Mouse (Mus musculus) left cerebral cortex, postnatal 4 days (tissue): Measurements from ENCODE around the gene Mxra7. TPM values are rescaled to one million over a fixed set of nuclear protein-coding genes. Genes with fewer than 3 reads are reported as not detected.

Experiments used
- DNase-seq: peaks from one replicate; pipeline ENCODE4 v3.0.0-alpha.2; 2022
- intact Hi-C: fragments of 180-260 bp; cut with DNase I; formaldehyde crosslinking; loops from one replicate; pipeline ENCODE4 v1.15.1; 2025
- total RNA-seq, 2 experiments: library from RNA; stranded (reverse); gene quantifications; 2 replicates each; pipeline ENCODE4 v1.2.3; 2021

The Mxra7 gene
- total RNA-seq, 2 experiments from 2014 or later = 17.5 to 17.9 TPM

- intact Hi-C loops = no loop called here
- peak; percentile 57 for DNase-seq
Measured at GRCm38 (mm10) chr11:116799364-116799763, 28.5 kb downstream of the Mxra7 start.

GRCm38 (mm10) chr11:116784221-116784620 is 43.6 kb downstream of the Mxra7 start:
- intact Hi-C loops = no loop called here
- DNase-seq = no peak

- no peak for DNase-seq
- intact Hi-C loops = no loop called here
Measured at GRCm38 (mm10) chr11:116782737-116783145, 45.1 kb downstream of the Mxra7 start.

GRCm38 (mm10) chr11:116775407-116775806 is 52.4 kb downstream of the Mxra7 start, which contains the start of gene St6galnac1:
St6galnac1 (minus strand) TSS chr11:116775507.
- intact Hi-C loops = loop anchor here (2.0 kb wide), 1 partner anchor 27 kb away; no protein-coding TSS in a partner anchor
- DNase-seq = no peak

GRCm38 (mm10) chr11:116773205-116773604 is 54.6 kb downstream of the Mxra7 start:
- no peak for DNase-seq
- intact Hi-C loops = no loop called here

GRCm38 (mm10) chr11:116769873-116770272 is 58.0 kb downstream of the Mxra7 start:
- intact Hi-C loops = no loop called here
- DNase-seq = no peak

GRCm38 (mm10) chr11:116764946-116765345 is 62.9 kb downstream of the Mxra7 start:
- no peak for DNase-seq
- intact Hi-C loops = no loop called here

- intact Hi-C loops = no loop called here
- no peak for DNase-seq
Measured at GRCm38 (mm10) chr11:116764346-116764745, 63.5 kb downstream of the Mxra7 start.

GRCm38 (mm10) chr11:116755191-116755590 is 72.7 kb downstream of the Mxra7 start:
- intact Hi-C loops = no loop called here
- no peak for DNase-seq

GRCm38 (mm10) chr11:116753674-116754470 is 74.0 kb downstream of the Mxra7 start:
- DNase-seq = no peak
- intact Hi-C loops = no loop called here

Other genes with a start within 250 kb of the Mxra7 start
- 100 to 1,000 TPM; 115 to 128 TPM for gene Ube2o, start 246.6 kb downstream of the Mxra7 start, total RNA-seq
- under 1 TPM; 0.52 to 0.96 TPM for gene Aanat, start 241.6 kb downstream of the Mxra7 start, total RNA-seq
- 1 to 10 TPM in 1 of 2 experiments, under 1 TPM in 1; 0.90 to 1.5 TPM for gene Rhbdf2, start 201.0 kb downstream of the Mxra7 start, total RNA-seq
- gene Prcd, start 174.5 kb downstream of the Mxra7 start, total RNA-seq = 1 to 10 TPM in 1 of 2 experiments, under 1 TPM in 1; 0.98 to 2.2 TPM
- 10 to 100 TPM; 17.1 to 20.6 TPM for gene Cygb, start 173.7 kb downstream of the Mxra7 start, total RNA-seq
- gene St6galnac1, start 52.5 kb downstream of the Mxra7 start, total RNA-seq = not detected
- gene Mettl23, start 15.2 kb upstream of the Mxra7 start, total RNA-seq = 10 to 100 TPM; 26.8 to 29.4 TPM
- 10 to 100 TPM; 35.7 to 39.9 TPM for gene Jmjd6, start 15.4 kb upstream of the Mxra7 start, total RNA-seq
- 10 to 100 TPM; 55.9 to 58.5 TPM for gene Mfsd11, start 24.4 kb upstream of the Mxra7 start, total RNA-seq
- 100 to 1,000 TPM; 268 to 270 TPM for gene Srsf2, start 25.0 kb upstream of the Mxra7 start, total RNA-seq
- 100 to 1,000 TPM; 111 to 114 TPM for gene Mgat5b, start 90.8 kb upstream of the Mxra7 start, total RNA-seq